Mouse (Mus musculus) neural tube, embryonic 12.5 days (tissue): Measurements from ENCODE around the gene Psmb3. TPM values are rescaled to one million over a fixed set of nuclear protein-coding genes. Genes with fewer than 3 reads are reported as not detected.

ENCODE experiments used
- ATAC-seq: fragments of 200-750 bp; cut with Nextera tagmentation; 2 replicates; pipeline ENCODE4 v1.8.0; 2017; ENCODE audit warnings: low read depth, mild to moderate bottlenecking, moderate TSS enrichment, moderate library complexity; ENCODE audit not compliant: low FRiP score
- H3K27ac ChIP-seq: fragments of 300-500 bp; sonication (generic); 2 replicates; pipeline ENCODE4 v1.5.1; 2016
- H3K27me3 ChIP-seq: fragments of 300-500 bp; sonication (generic); replicated peaks from 2 replicates; pipeline ENCODE4 v1.6.1; 2016; ENCODE audit warnings: mild to moderate bottlenecking
- H3K36me3 ChIP-seq: fragments of 300-500 bp; sonication (generic); 2 replicates; pipeline ENCODE4 v1.6.1; 2016; ENCODE audit warnings: mild to moderate bottlenecking
- H3K4me1 ChIP-seq: fragments of 300-500 bp; sonication (generic); 2 replicates; pipeline ENCODE4 v1.6.1; 2016
- H3K4me2 ChIP-seq: fragments of 300-500 bp; sonication (generic); replicated peaks from 2 replicates; pipeline ENCODE4 v1.6.1; 2016; ENCODE audit warnings: mild to moderate bottlenecking
- H3K4me3 ChIP-seq: fragments of 300-500 bp; sonication (generic); 2 replicates; pipeline ENCODE4 v1.5.1; 2016
- H3K9ac ChIP-seq: fragments of 300-500 bp; sonication (generic); 2 replicates; pipeline ENCODE4 v1.6.1; 2016; ENCODE audit warnings: mild to moderate bottlenecking
- H3K9me3 ChIP-seq: fragments of 300-500 bp; sonication (generic); 2 replicates; pipeline ENCODE4 v1.6.1; 2016; ENCODE audit warnings: mild to moderate bottlenecking
- WGBS: fragments of 180-500 bp; shearing (Covaris S2); methylation state at CpG from one replicate; pipeline ENCODE4 v1.1.7; 2016; 5-methylcytosine and 5-hydroxymethylcytosine counted together
- polyA plus RNA-seq: library from polyadenylated mRNA; unstranded; fragments of >200 nt; fragmentation: Nextera tagmentation; extraction: Ambion mirVana; gene quantifications from 2 replicates; pipeline ENCODE4 v1.2.1, GENCODE M21; 2016

The Psmb3 gene
- polyA plus RNA-seq, 1 experiment from 2014 or later = 453 TPM

- H3K9me3 ChIP-seq = no peaks in the 10 kb centered on the region
- no peak overlapping the region for H3K4me2 ChIP-seq
- no peak overlapping the region for H3K27ac ChIP-seq
- H3K36me3 ChIP-seq = peaks cover 96% of the 10 kb centered on the region
- H3K9ac ChIP-seq = no peak overlapping the region
- no peak for ATAC-seq
- WGBS = 81% methylated on average over 13 of the region's 13 CpGs
- no peak overlapping the region for H3K4me3 ChIP-seq
- peaks cover 7% of the 10 kb centered on the region; the same call in 1 of the 2 replicates for H3K4me1 ChIP-seq
- H3K27me3 ChIP-seq = no peaks in the 10 kb centered on the region
Observed at GRCm38 (mm10) chr11:97670234-97671176, 32.7 kb upstream of the Psmb3 start.

DNA sequence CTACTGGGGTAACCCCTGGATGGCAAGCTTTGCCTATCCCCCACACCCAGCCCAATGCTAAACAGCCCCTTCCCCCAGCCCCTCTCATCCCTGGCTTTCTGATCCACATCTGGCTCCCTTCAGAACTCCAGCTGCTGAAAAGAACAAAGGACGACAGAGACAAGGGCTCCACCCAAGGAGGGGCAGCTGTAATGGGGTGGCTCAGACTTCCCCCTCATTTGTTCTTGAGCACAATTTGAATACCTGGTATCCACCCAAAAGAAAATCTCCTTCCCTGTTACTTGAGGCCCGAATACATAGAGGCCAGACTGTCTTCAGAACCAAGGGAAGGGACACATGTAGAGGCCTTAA lies 32.0 kb upstream of the Psmb3 start:
- Histone ChIP-seq H3K4me3 (no peak overlapping the region), H3K36me3 (peaks cover 96% of the 10 kb centered on the region), H3K4me1 (peaks cover 6% of the 10 kb centered on the region; the same call in 1 of the 2 replicates), H3K9me3 (no peaks in the 10 kb centered on the region), H3K27ac (no peak overlapping the region), H3K9ac (no peak overlapping the region), H3K4me2 (no peak overlapping the region), H3K27me3 (no peaks in the 10 kb centered on the region)
- no peak for ATAC-seq
- 43% methylated on average over 2 of the region's 2 CpGs for WGBS

DNA sequence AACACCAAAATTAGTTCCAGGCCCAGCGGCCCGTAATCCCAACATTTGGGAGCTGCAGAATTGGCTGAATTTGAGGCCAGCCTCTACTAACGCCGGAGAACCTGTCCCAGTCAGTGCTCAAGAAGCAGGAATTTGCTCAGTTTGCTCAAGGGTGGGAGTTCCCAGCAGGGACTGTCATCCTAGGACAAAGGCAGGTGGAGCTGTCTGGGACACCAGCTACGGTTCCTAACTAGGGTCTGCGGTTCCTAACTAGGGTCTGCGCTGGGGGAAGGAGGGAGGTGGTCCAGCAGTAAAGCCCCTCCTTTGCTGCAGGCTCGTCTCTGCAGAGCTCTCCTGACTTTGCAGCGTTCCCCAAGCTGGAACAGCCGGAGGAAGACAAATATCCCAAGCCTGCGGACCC lies 30.1 kb upstream of the Psmb3 start:
- no peak overlapping the region for H3K4me3 ChIP-seq
- H3K36me3 ChIP-seq = peaks cover 99% of the 10 kb centered on the region
- H3K4me2 ChIP-seq = no peak overlapping the region
- 86% methylated on average over 11 of the region's 11 CpGs for WGBS
- no peak overlapping the region for H3K9ac ChIP-seq
- ATAC-seq = no peak
- no peak overlapping the region for H3K27ac ChIP-seq
- H3K4me1 ChIP-seq = peaks cover 13% of the 10 kb centered on the region; the same call in 1 of the 2 replicates
- H3K9me3 ChIP-seq = no peaks in the 10 kb centered on the region
- no peaks in the 10 kb centered on the region for H3K27me3 ChIP-seq

DNA sequence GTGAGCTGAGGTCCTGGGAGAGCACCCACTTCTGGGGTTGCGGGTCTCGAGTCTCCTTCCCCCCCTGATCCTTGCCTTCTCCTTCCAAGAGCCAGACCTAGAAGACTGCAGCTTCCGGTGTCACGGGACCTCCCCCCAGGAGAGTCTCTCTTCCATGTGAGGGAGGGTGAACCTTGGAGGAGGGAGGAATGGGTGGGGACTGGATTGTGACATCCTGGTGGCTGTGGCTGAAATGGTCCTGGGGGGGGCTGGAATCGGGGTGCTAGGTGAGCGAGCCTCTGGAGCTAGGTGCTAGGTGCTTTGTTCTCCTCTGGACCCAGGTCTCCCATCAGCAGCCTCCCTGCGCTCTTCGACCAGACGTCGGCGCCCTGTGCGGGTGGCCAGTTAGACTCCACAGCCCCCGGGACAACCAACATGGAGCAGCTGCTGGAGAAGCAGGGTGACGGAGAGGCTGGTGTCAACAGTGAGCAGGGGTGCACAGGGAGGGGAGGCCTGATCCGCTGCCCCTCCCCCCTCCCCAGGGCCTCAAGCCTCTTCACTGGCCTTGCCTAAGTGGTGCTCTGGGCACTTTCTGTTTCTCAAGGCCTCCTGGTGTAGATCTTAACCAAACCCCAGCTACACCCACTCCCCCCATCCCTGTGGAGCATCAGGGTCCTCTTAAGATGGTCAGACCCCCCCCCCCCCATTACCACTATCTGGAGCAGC lies 27.0 kb upstream of the Psmb3 start:
- Histone ChIP-seq H3K4me1 (peaks cover 10% of the 10 kb centered on the region; the same call in 1 of the 2 replicates), H3K9ac (no peak overlapping the region), H3K9me3 (no peaks in the 10 kb centered on the region), H3K27ac (no peak overlapping the region), H3K4me2 (no peak overlapping the region), H3K36me3 (peaks cover 95% of the 10 kb centered on the region), H3K4me3 (no peak overlapping the region), H3K27me3 (no peaks in the 10 kb centered on the region)
- 83% methylated on average over 15 of the region's 15 CpGs for WGBS
- no peak for ATAC-seq

- H3K9me3 ChIP-seq = no peaks in the 10 kb centered on the region
- 0 out of 2 replicates have a peak overlapping the region, but pooled peaks have one; percentile 9 for H3K9ac ChIP-seq
- ATAC-seq = no peak
- WGBS = 35% methylated on average over 15 of the region's 15 CpGs
- no peak overlapping the region for H3K4me2 ChIP-seq
- no peak overlapping the region for H3K4me3 ChIP-seq
- H3K36me3 ChIP-seq = peaks cover 95% of the 10 kb centered on the region
- H3K27ac ChIP-seq = no peak overlapping the region
- no peaks in the 10 kb centered on the region for H3K27me3 ChIP-seq
- peaks cover 10% of the 10 kb centered on the region; the same call in 1 of the 2 replicates for H3K4me1 ChIP-seq
Observed at GRCm38 (mm10) chr11:97677381-97677780, 25.8 kb upstream of the Psmb3 start.

DNA sequence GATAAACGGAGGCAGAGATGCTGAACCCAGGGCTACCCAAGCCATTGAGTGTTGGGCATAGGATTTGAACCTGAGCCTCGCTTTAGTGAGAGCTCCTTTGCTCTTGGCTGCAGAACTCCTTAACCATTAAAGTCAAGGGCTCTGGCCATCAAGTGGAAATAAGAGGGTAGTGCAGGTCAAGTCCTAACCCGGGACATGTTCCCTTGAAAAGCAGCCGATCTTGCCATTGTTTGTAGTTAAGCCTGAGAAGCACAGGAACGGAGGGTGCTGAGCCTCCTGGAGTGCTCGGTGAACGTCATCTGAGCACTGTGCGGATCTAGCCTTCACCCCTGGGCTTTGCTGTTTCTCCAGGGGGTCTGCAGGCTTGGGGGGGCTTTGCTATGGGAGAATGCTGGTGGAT lies 25.4 kb upstream of the Psmb3 start:
- H3K27me3 ChIP-seq = no peaks in the 10 kb centered on the region
- H3K4me1 ChIP-seq = peaks cover 10% of the 10 kb centered on the region; the same call in 1 of the 2 replicates
- no peak overlapping the region for H3K4me2 ChIP-seq
- 0 out of 2 replicates have a peak overlapping the region, but pooled peaks have one; percentile 29 for H3K9ac ChIP-seq
- no peak for ATAC-seq
- no peaks in the 10 kb centered on the region for H3K9me3 ChIP-seq
- peaks cover 94% of the 10 kb centered on the region for H3K36me3 ChIP-seq
- no peak overlapping the region for H3K27ac ChIP-seq
- no peak overlapping the region for H3K4me3 ChIP-seq
- WGBS = 52% methylated on average over 8 of the region's 8 CpGs

GRCm38 (mm10) chr11:97678301-97678700 lies 24.9 kb upstream of the Psmb3 start:
- WGBS = 84% methylated on average over 15 of the region's 15 CpGs
- no peak overlapping the region for H3K27ac ChIP-seq
- no peak for ATAC-seq
- peaks cover 90% of the 10 kb centered on the region for H3K36me3 ChIP-seq
- H3K4me1 ChIP-seq = peaks cover 10% of the 10 kb centered on the region; the same call in 1 of the 2 replicates
- H3K27me3 ChIP-seq = no peaks in the 10 kb centered on the region
- no peaks in the 10 kb centered on the region for H3K9me3 ChIP-seq
- H3K4me3 ChIP-seq = no peak overlapping the region
- H3K9ac ChIP-seq = peak overlapping the region; percentile 29; the same call in 1 of the 2 replicates
- no peak overlapping the region for H3K4me2 ChIP-seq

- 75% methylated on average over 12 of the region's 12 CpGs for WGBS
- Histone ChIP-seq H3K4me1 (peaks cover 17% of the 10 kb centered on the region; the same call in 1 of the 2 replicates), H3K36me3 (peaks cover 68% of the 10 kb centered on the region), H3K9ac (0 out of 2 replicates have a peak overlapping the region, but pooled peaks have one; percentile 14), H3K9me3 (no peaks in the 10 kb centered on the region), H3K4me3 (no peak overlapping the region), H3K27ac (0 out of 2 replicates have a peak overlapping the region, but pooled peaks have one; percentile 15), H3K27me3 (no peaks in the 10 kb centered on the region), H3K4me2 (no peak overlapping the region)
- ATAC-seq = 0 out of 2 replicates have a peak, but pooled peaks have one; percentile 15
Observed at GRCm38 (mm10) chr11:97680430-97680829, 22.8 kb upstream of the Psmb3 start.

DNA sequence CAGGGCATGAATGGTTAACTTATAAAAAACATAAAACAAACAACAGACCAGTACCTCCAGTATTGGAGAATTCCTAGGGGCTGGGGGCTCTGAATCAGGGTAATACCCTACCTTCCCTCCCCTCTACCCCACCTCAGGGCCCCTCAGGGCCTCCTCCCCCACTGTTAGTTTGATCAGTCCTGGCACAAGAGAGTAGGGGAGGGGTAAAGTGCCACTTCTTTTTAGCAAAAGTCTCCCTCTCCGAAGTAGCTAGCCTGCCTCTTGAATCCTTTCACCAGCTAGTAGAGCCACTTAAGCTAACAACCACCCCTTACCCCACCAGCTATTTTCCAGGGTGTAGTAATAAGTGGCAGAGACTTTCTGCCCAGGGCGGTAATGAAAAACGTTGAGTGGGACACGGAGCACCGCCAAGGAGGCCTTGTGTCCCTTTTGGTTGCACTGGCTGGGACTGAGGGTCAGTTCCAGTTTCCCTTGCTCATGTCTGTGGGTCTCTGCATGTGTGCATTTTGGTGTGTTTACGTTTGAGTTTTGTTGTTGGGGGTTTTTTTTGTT lies 20.6 kb upstream of the Psmb3 start:
- Histone ChIP-seq H3K9ac (no peak overlapping the region), H3K27ac (no peak overlapping the region), H3K4me3 (no peak overlapping the region), H3K36me3 (peaks cover 48% of the 10 kb centered on the region), H3K27me3 (no peaks in the 10 kb centered on the region), H3K4me2 (no peak overlapping the region), H3K9me3 (no peaks in the 10 kb centered on the region), H3K4me1 (peaks cover 19% of the 10 kb centered on the region; the same call in 1 of the 2 replicates)
- 86% methylated on average over 6 of the region's 6 CpGs for WGBS
- no peak for ATAC-seq

GRCm38 (mm10) chr11:97684063-97684680 lies 19.0 kb upstream of the Psmb3 start:
- no peaks in the 10 kb centered on the region for H3K27me3 ChIP-seq
- H3K9ac ChIP-seq = no peak overlapping the region
- no peak overlapping the region for H3K4me3 ChIP-seq
- H3K9me3 ChIP-seq = no peaks in the 10 kb centered on the region
- H3K4me2 ChIP-seq = no peak overlapping the region
- ATAC-seq = no peak
- peaks cover 45% of the 10 kb centered on the region for H3K36me3 ChIP-seq
- H3K27ac ChIP-seq = no peak overlapping the region
- H3K4me1 ChIP-seq = peaks cover 18% of the 10 kb centered on the region; the same call in 1 of the 2 replicates
- 86% methylated on average over 6 of the region's 6 CpGs for WGBS

GRCm38 (mm10) chr11:97684766-97685165 lies 18.4 kb upstream of the Psmb3 start:
- WGBS = 36% methylated on average over 7 of the region's 7 CpGs
- Histone ChIP-seq H3K4me2 (0 out of 2 replicates have a peak overlapping the region, but pooled peaks have one; percentile 90), H3K4me3 (no peak overlapping the region), H3K4me1 (peaks cover 18% of the 10 kb centered on the region; the same call in 1 of the 2 replicates), H3K9ac (peak overlapping the region; percentile 19; the same call in 1 of the 2 replicates), H3K36me3 (peaks cover 45% of the 10 kb centered on the region), H3K27ac (no peak overlapping the region), H3K27me3 (no peaks in the 10 kb centered on the region), H3K9me3 (no peaks in the 10 kb centered on the region)
- ATAC-seq = no peak
